Mouse (Mus musculus) E14TG2a.4 (cell line): ENCODE measurements at regions not wholly inside any gene's neighbourhood (a gene's known extent, or its start where the extent isn't known, plus 50 kb on each side); places are given as distances from the start of the nearest gene placed in this dataset.

Experiments
- H3K27me3 ChIP-seq: 2 replicates; pipeline ENCODE4 v1.6.1; 2014; ENCODE audit warnings: low read length, control low read depth; ENCODE audit not compliant: insufficient read depth
- H3K36me3 ChIP-seq: 2 replicates; pipeline ENCODE4 v1.6.1; 2014; ENCODE audit warnings: low read length, control low read depth; ENCODE audit not compliant: insufficient read depth
- H3K4me1 ChIP-seq: replicated peaks from 2 replicates; pipeline ENCODE4 v1.6.1; 2014; ENCODE audit warnings: low read depth, low read length, control low read depth
- H3K4me3 ChIP-seq: replicated peaks from 2 replicates; pipeline ENCODE4 v1.5.1; 2014; ENCODE audit warnings: mild to moderate bottlenecking, low read length
- H3K9me3 ChIP-seq: 2 replicates; pipeline ENCODE4 v1.6.1; 2014; ENCODE audit warnings: low read length, control low read depth
- CTCF ChIP-seq: conservative IDR thresholded peaks from 2 replicates; pipeline ENCODE4 v1.5.1; 2014; ENCODE audit warnings: low read length
- NANOG ChIP-seq: IDR thresholded peaks from 2 replicates; pipeline ENCODE4 v1.6.1; 2014; ENCODE audit warnings: borderline replicate concordance, low read length, mixed read lengths
- POU5F1 ChIP-seq: IDR thresholded peaks from 2 replicates; pipeline ENCODE4 v1.6.1; 2014; ENCODE audit warnings: low read length, borderline replicate concordance

DNA sequence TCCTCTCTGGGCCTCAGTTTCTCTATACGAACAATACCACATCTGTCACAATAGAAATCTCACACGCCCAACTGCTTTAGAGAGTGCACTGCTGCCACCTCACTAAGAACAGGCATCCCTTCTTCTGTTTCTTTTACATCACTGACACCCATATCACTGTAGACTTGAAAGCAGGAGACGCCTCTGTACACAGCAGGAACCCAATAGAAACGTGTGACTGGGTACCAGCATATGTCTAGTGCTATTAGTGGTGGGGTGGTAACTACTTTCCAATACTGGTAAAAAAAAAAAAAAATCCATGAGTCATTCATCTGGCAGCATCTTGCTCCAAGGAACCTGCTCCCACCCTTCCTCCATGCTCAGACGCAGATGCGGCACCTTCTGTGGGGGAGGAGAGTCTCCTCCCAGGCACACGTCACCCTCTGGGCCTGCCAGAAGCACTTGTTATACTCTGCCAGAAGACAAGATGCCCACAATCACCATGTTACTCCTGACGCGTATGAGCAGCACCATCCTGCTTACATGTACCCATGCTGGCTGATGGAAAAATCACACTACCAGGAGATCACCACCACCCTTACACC lies 151.3 kb upstream of the Plxna4 start:
- no peaks in the 10 kb centered on the region for H3K27me3 ChIP-seq
- no peak for TF ChIP-seq POU5F1
- TF ChIP-seq NANOG, result no peak
- TF ChIP-seq CTCF, result no peak
- peaks cover 8% of the 10 kb centered on the region; the same call in 1 of the 2 replicates for H3K4me1 ChIP-seq
- peaks cover 5% of the 10 kb centered on the region; the same call in 1 of the 2 replicates for H3K9me3 ChIP-seq
- no peak overlapping the region for H3K4me3 ChIP-seq
- no peaks in the 10 kb centered on the region for H3K36me3 ChIP-seq

DNA sequence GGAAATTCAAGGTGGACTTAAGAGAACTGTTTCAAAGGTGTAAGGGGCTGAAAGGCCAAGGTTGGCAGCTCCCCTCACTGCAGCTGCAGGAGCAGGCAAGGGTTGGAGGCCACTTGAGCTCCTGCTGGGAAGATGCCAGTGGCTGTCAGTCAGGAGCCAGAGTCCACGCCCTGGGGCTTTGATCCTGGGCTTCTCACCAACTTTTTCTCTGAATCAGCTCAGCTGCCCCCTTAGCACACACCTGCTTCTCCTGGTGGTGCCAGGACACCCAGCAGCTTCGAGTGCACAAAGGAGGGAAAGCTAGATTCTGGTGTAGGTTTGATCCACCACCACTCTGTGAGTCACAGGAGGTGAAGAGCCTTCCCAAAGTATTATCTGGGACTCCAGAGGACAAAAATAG lies 140.7 kb upstream of the Plxna4 start:
- Histone ChIP-seq H3K4me1 (0 out of 2 replicates have a peak, but pooled peaks cover 3% of the 10 kb centered on the region), H3K4me3 (no peak overlapping the region), H3K27me3 (no peaks in the 10 kb centered on the region), H3K36me3 (no peaks in the 10 kb centered on the region), H3K9me3 (peaks cover 4% of the 10 kb centered on the region; the same call in 1 of the 2 replicates)
- no peak for TF ChIP-seq POU5F1
- TF ChIP-seq CTCF, result no peak
- no peak for TF ChIP-seq NANOG

DNA sequence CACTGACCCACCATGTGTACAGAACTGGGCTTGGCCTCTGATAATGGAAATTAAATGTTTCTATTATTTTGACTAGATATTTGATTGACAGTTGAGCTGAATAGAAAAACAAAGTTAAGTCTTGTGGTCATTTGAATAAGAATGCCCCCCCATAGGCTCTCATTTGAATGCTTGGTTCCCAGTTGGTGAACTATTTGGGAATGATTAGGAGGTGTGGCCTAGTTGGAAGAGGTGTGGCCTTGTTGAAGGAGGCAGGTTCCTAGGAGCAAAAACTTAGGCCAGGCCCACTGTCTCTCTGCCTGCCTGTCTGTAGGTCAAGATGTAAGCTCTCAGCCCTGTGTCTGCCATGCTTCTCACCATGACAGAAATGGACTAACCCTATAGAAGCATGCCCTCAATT lies 138.6 kb upstream of the Plxna4 start:
- H3K4me1 ChIP-seq, result 0 out of 2 replicates have a peak, but pooled peaks cover 3% of the 10 kb centered on the region
- H3K27me3 ChIP-seq, result no peaks in the 10 kb centered on the region
- H3K36me3 ChIP-seq, result no peaks in the 10 kb centered on the region
- H3K4me3 ChIP-seq, result no peak overlapping the region
- TF ChIP-seq POU5F1, result no peak
- no peak for TF ChIP-seq NANOG
- TF ChIP-seq CTCF, result no peak
- H3K9me3 ChIP-seq, result peaks cover 12% of the 10 kb centered on the region; the same call in 1 of the 2 replicates

DNA sequence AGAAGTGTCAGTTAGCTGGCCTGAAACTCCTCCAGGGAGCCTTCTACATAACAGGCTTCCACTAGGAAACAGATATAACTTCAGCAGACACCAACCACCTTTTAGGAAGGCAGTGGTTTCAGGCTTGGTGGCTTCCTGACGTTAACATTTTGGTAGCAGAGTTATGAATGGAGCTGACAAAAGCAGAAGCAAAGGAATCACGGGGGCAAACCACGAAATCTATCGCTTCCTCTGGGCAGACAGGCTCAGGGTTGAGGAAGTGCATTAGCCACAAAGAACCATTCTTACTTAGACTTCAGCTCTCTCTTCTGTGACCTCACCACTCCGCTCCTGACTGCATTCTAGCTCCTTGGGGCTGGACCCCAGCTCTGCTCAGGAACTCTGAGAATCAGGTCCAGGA lies 129.9 kb upstream of the Plxna4 start:
- Histone ChIP-seq H3K4me1 (no peaks in the 10 kb centered on the region), H3K9me3 (peaks cover 15% of the 10 kb centered on the region; the same call in 1 of the 2 replicates), H3K36me3 (no peaks in the 10 kb centered on the region), H3K27me3 (no peaks in the 10 kb centered on the region), H3K4me3 (no peak overlapping the region)
- TF ChIP-seq NANOG (no peak), CTCF (no peak), POU5F1 (no peak)

- Histone ChIP-seq H3K4me3 (no peak overlapping the region), H3K4me1 (no peaks in the 10 kb centered on the region), H3K27me3 (peaks cover 14% of the 10 kb centered on the region), H3K9me3 (no peaks in the 10 kb centered on the region), H3K36me3 (no peaks in the 10 kb centered on the region)
- TF ChIP-seq NANOG (no peak), POU5F1 (no peak), CTCF (no peak)
Observed at GRCm38 (mm10) chr6:32715137-32715536, 127.1 kb upstream of the Plxna4 start.

- Histone ChIP-seq H3K36me3 (no peaks in the 10 kb centered on the region), H3K27me3 (peaks cover 17% of the 10 kb centered on the region), H3K4me1 (peaks cover 18% of the 10 kb centered on the region), H3K4me3 (no peak overlapping the region), H3K9me3 (peaks cover 3% of the 10 kb centered on the region; the same call in 1 of the 2 replicates)
- TF ChIP-seq CTCF, result no peak
- TF ChIP-seq POU5F1, result no peak
- TF ChIP-seq NANOG, result no peak
Observed at GRCm38 (mm10) chr6:32710208-32710607, 122.2 kb upstream of the Plxna4 start.

DNA sequence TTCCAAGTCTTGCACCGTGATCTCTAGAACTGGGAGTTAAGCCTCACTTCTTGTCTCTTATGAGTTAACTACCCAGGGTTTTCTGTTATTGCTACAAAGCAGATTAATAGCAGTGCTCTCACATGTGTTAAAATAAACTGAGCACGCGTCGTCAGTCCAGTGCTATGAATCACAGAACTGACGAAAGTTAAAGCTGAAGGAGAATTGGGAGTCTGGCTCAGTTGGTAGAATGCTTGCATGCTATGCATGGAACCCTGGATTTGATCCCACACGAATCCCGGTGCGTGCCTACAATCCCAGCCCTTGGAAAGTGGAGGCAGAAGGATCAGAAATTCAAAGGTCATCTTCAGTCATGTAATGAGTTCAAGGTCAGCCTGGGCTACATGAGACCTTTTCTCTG lies 121.6 kb upstream of the Plxna4 start:
- no peak for TF ChIP-seq POU5F1
- no peak for TF ChIP-seq CTCF
- TF ChIP-seq NANOG, result no peak
- H3K27me3 ChIP-seq, result peaks cover 17% of the 10 kb centered on the region

GRCm38 (mm10) chr6:32707417-32707816 lies 119.4 kb upstream of the Plxna4 start:
- peaks cover 3% of the 10 kb centered on the region; the same call in 1 of the 2 replicates for H3K9me3 ChIP-seq
- H3K27me3 ChIP-seq, result peaks cover 17% of the 10 kb centered on the region
- H3K36me3 ChIP-seq, result no peaks in the 10 kb centered on the region
- peaks cover 18% of the 10 kb centered on the region for H3K4me1 ChIP-seq
- no peak overlapping the region for H3K4me3 ChIP-seq
- no peak for TF ChIP-seq POU5F1

More for the DNA sequence above, 121.6 kb upstream of the Plxna4 start:
- no peaks in the 10 kb centered on the region for H3K36me3 ChIP-seq
- peaks cover 18% of the 10 kb centered on the region for H3K4me1 ChIP-seq
- peaks cover 3% of the 10 kb centered on the region; the same call in 1 of the 2 replicates for H3K9me3 ChIP-seq
- no peak overlapping the region for H3K4me3 ChIP-seq

- Histone ChIP-seq H3K4me3 (no peak overlapping the region), H3K36me3 (no peaks in the 10 kb centered on the region), H3K9me3 (peaks cover 3% of the 10 kb centered on the region; the same call in 1 of the 2 replicates), H3K4me1 (peaks cover 18% of the 10 kb centered on the region), H3K27me3 (peaks cover 11% of the 10 kb centered on the region)
- no peak for TF ChIP-seq POU5F1
- no peak for TF ChIP-seq CTCF
Observed at GRCm38 (mm10) chr6:32706376-32706775, 118.4 kb upstream of the Plxna4 start.
